Mouse (Mus musculus) hindbrain, embryonic 13.5 days (tissue): Measurements from ENCODE around the gene Thoc7. TPM values are rescaled to one million over a fixed set of nuclear protein-coding genes. Genes with fewer than 3 reads are reported as not detected.

ENCODE experiments used
- ATAC-seq: fragments of 200-750 bp; cut with Nextera tagmentation; 2 replicates; pipeline ENCODE4 v1.8.0; 2017; ENCODE audit warnings: moderate TSS enrichment; ENCODE audit not compliant: low FRiP score
- H3K27ac ChIP-seq: fragments of 300-500 bp; sonication (generic); 2 replicates; pipeline ENCODE4 v1.5.1; 2015; ENCODE audit warnings: inconsistent platforms, mild to moderate bottlenecking, moderate library complexity
- H3K27me3 ChIP-seq: fragments of 300-500 bp; sonication (generic); 2 replicates; pipeline ENCODE4 v1.6.1; 2015; ENCODE audit warnings: mild to moderate bottlenecking, inconsistent platforms
- H3K36me3 ChIP-seq: fragments of 300-500 bp; sonication (generic); 2 replicates; pipeline ENCODE4 v1.6.1; 2015; ENCODE audit warnings: mild to moderate bottlenecking, inconsistent platforms
- H3K4me1 ChIP-seq: fragments of 300-500 bp; sonication (generic); replicated peaks from 2 replicates; pipeline ENCODE4 v1.6.1; 2015; ENCODE audit warnings: inconsistent platforms
- H3K4me2 ChIP-seq: fragments of 300-500 bp; sonication (generic); 2 replicates; pipeline ENCODE4 v1.6.1; 2015; ENCODE audit warnings: inconsistent platforms, mild to moderate bottlenecking, moderate library complexity
- H3K4me3 ChIP-seq: fragments of 300-500 bp; sonication (generic); 2 replicates; pipeline ENCODE4 v1.5.1; 2015; ENCODE audit warnings: mild to moderate bottlenecking, inconsistent platforms
- H3K9ac ChIP-seq: fragments of 300-500 bp; sonication (generic); 2 replicates; pipeline ENCODE4 v1.6.1; 2015; ENCODE audit warnings: mild to moderate bottlenecking, inconsistent platforms
- H3K9me3 ChIP-seq: fragments of 300-500 bp; sonication (generic); 2 replicates; pipeline ENCODE4 v1.6.1; 2016; ENCODE audit warnings: inconsistent platforms
- WGBS: fragments of 180-500 bp; shearing (Covaris S2); methylation state at CpG from one replicate; pipeline ENCODE4 v1.1.7; 2015; 5-methylcytosine and 5-hydroxymethylcytosine counted together
- polyA plus RNA-seq: library from polyadenylated mRNA; unstranded; fragments of >200 nt; fragmentation: Nextera tagmentation; extraction: Ambion mirVana; gene quantifications from 2 replicates; pipeline ENCODE4 v1.2.1, GENCODE M21; 2015

Gene Thoc7
- 204 and 211 TPM in 2 replicates for polyA plus RNA-seq

GRCm38 (mm10) chr14:13961401-13962112 is at the start of gene Thoc7, which contains the start of gene Atxn7:
Thoc7 (minus strand) TSS chr14:13961852.
Atxn7 (plus strand) TSS chr14:13961440.
- no peaks in the 10 kb centered on the region for H3K36me3 ChIP-seq
- peaks cover 27% of the 10 kb centered on the region for H3K4me1 ChIP-seq
- ATAC-seq, result peak; percentile 62
- peak within 1 kb of the TSS; percentile 95 for H3K4me3 ChIP-seq
- H3K4me2 ChIP-seq, result peak within 1 kb of the TSS; percentile 66
- no peaks in the 10 kb centered on the region for H3K9me3 ChIP-seq
- H3K27me3 ChIP-seq, result no peaks in the 10 kb centered on the region
- H3K27ac ChIP-seq, result peak within 1 kb of the TSS; percentile 95
- WGBS, result 4% methylated on average over 21 of the region's 56 CpGs
- H3K9ac ChIP-seq, result peak within 1 kb of the TSS; percentile 99

GRCm38 (mm10) chr14:14009712-14010111 is 48.1 kb upstream of the Thoc7 start:
- no peak overlapping the region for H3K27ac ChIP-seq
- H3K4me3 ChIP-seq, result no peak overlapping the region
- WGBS, result 79% methylated on average over 6 of the region's 6 CpGs
- no peaks in the 10 kb centered on the region for H3K27me3 ChIP-seq
- H3K36me3 ChIP-seq, result no peaks in the 10 kb centered on the region
- H3K9ac ChIP-seq, result no peak overlapping the region
- no peaks in the 10 kb centered on the region for H3K9me3 ChIP-seq
- no peak for ATAC-seq
- H3K4me1 ChIP-seq, result peaks cover 16% of the 10 kb centered on the region
- no peak overlapping the region for H3K4me2 ChIP-seq

- WGBS, result 93% methylated on average over 7 of the region's 7 CpGs
- Histone ChIP-seq H3K4me3 (no peak overlapping the region), H3K4me1 (no peaks in the 10 kb centered on the region), H3K27ac (no peak overlapping the region), H3K4me2 (no peak overlapping the region), H3K9ac (no peak overlapping the region), H3K9me3 (no peaks in the 10 kb centered on the region), H3K36me3 (no peaks in the 10 kb centered on the region), H3K27me3 (no peaks in the 10 kb centered on the region)
- no peak for ATAC-seq
Measured at GRCm38 (mm10) chr14:14002771-14003170, 41.1 kb upstream of the Thoc7 start.

GRCm38 (mm10) chr14:13995206-13996097 is 33.8 kb upstream of the Thoc7 start:
- Histone ChIP-seq H3K4me3 (no peak overlapping the region), H3K9ac (no peak overlapping the region), H3K4me2 (no peak overlapping the region), H3K4me1 (no peaks in the 10 kb centered on the region), H3K9me3 (no peaks in the 10 kb centered on the region), H3K27ac (no peak overlapping the region; the same call in 1 of the 2 replicates), H3K27me3 (no peaks in the 10 kb centered on the region), H3K36me3 (no peaks in the 10 kb centered on the region)
- no peak for ATAC-seq
- 79% methylated on average over 9 of the region's 9 CpGs for WGBS

GRCm38 (mm10) chr14:13990741-13991140 is 29.1 kb upstream of the Thoc7 start:
- H3K36me3 ChIP-seq, result no peaks in the 10 kb centered on the region
- no peaks in the 10 kb centered on the region for H3K27me3 ChIP-seq
- 86% methylated on average over 3 of the region's 3 CpGs for WGBS
- H3K4me2 ChIP-seq, result no peak overlapping the region
- no peaks in the 10 kb centered on the region for H3K9me3 ChIP-seq
- no peak for ATAC-seq
- H3K4me1 ChIP-seq, result no peaks in the 10 kb centered on the region
- H3K27ac ChIP-seq, result no peak overlapping the region
- H3K9ac ChIP-seq, result no peak overlapping the region
- no peak overlapping the region for H3K4me3 ChIP-seq

GRCm38 (mm10) chr14:13988397-13988796 is 26.7 kb upstream of the Thoc7 start:
- H3K4me2 ChIP-seq, result no peak overlapping the region
- no peak for ATAC-seq
- H3K27me3 ChIP-seq, result no peaks in the 10 kb centered on the region
- H3K36me3 ChIP-seq, result no peaks in the 10 kb centered on the region
- no peaks in the 10 kb centered on the region for H3K4me1 ChIP-seq
- no peak overlapping the region for H3K4me3 ChIP-seq
- WGBS, result 76% methylated on average over 2 of the region's 2 CpGs
- H3K27ac ChIP-seq, result no peak overlapping the region
- no peaks in the 10 kb centered on the region for H3K9me3 ChIP-seq
- no peak overlapping the region for H3K9ac ChIP-seq

GRCm38 (mm10) chr14:13982174-13982573 is 20.5 kb upstream of the Thoc7 start:
- Histone ChIP-seq H3K4me3 (no peak overlapping the region), H3K36me3 (no peaks in the 10 kb centered on the region), H3K9ac (no peak overlapping the region), H3K4me2 (no peak overlapping the region), H3K27me3 (no peaks in the 10 kb centered on the region), H3K27ac (no peak overlapping the region), H3K9me3 (no peaks in the 10 kb centered on the region), H3K4me1 (0 out of 2 replicates have a peak, but pooled peaks cover 4% of the 10 kb centered on the region)
- no peak for ATAC-seq
- 59% methylated on average over 2 of the region's 2 CpGs for WGBS

GRCm38 (mm10) chr14:13981286-13981685 is 19.6 kb upstream of the Thoc7 start:
- Histone ChIP-seq H3K27me3 (no peaks in the 10 kb centered on the region), H3K4me1 (0 out of 2 replicates have a peak, but pooled peaks cover 4% of the 10 kb centered on the region), H3K4me2 (no peak overlapping the region), H3K27ac (no peak overlapping the region), H3K36me3 (no peaks in the 10 kb centered on the region), H3K9ac (no peak overlapping the region), H3K9me3 (no peaks in the 10 kb centered on the region), H3K4me3 (no peak overlapping the region)
- no peak for ATAC-seq
- 65% methylated on average over 2 of the region's 2 CpGs for WGBS

- Histone ChIP-seq H3K27ac (no peak overlapping the region), H3K27me3 (no peaks in the 10 kb centered on the region), H3K9me3 (no peaks in the 10 kb centered on the region), H3K4me2 (no peak overlapping the region), H3K4me1 (0 out of 2 replicates have a peak, but pooled peaks cover 4% of the 10 kb centered on the region), H3K9ac (no peak overlapping the region), H3K36me3 (no peaks in the 10 kb centered on the region), H3K4me3 (no peak overlapping the region)
- no peak for ATAC-seq
- 83% methylated on average over 1 of the region's 1 CpGs for WGBS
Measured at GRCm38 (mm10) chr14:13977498-13977897, 15.8 kb upstream of the Thoc7 start.

- 0 out of 2 replicates have a peak, but pooled peaks cover 3% of the 10 kb centered on the region for H3K4me1 ChIP-seq
- H3K27ac ChIP-seq, result peak overlapping the region; percentile 15; the same call in 1 of the 2 replicates
- H3K9ac ChIP-seq, result no peak overlapping the region
- H3K36me3 ChIP-seq, result no peaks in the 10 kb centered on the region
- WGBS, result 55% methylated on average over 6 of the region's 6 CpGs
- no peak overlapping the region for H3K4me2 ChIP-seq
- H3K4me3 ChIP-seq, result no peak overlapping the region
- H3K9me3 ChIP-seq, result no peaks in the 10 kb centered on the region
- ATAC-seq, result no peak
- H3K27me3 ChIP-seq, result no peaks in the 10 kb centered on the region
Measured at GRCm38 (mm10) chr14:13971644-13972234, 10.1 kb upstream of the Thoc7 start.

GRCm38 (mm10) chr14:13970513-13970912 is 8.9 kb upstream of the Thoc7 start:
- Histone ChIP-seq H3K4me1 (0 out of 2 replicates have a peak, but pooled peaks cover 3% of the 10 kb centered on the region), H3K4me2 (no peak overlapping the region), H3K27me3 (no peaks in the 10 kb centered on the region), H3K36me3 (no peaks in the 10 kb centered on the region), H3K4me3 (no peak overlapping the region), H3K9me3 (no peaks in the 10 kb centered on the region), H3K27ac (no peak overlapping the region), H3K9ac (no peak overlapping the region)
- 92% methylated on average over 3 of the region's 3 CpGs for WGBS
- no peak for ATAC-seq

GRCm38 (mm10) chr14:13968476-13968875 is 6.8 kb upstream of the Thoc7 start:
- H3K4me3 ChIP-seq, result no peak overlapping the region
- no peaks in the 10 kb centered on the region for H3K27me3 ChIP-seq
- no peak overlapping the region for H3K9ac ChIP-seq
- H3K9me3 ChIP-seq, result no peaks in the 10 kb centered on the region
- H3K27ac ChIP-seq, result no peak overlapping the region
- no peak for ATAC-seq
- H3K4me1 ChIP-seq, result 0 out of 2 replicates have a peak, but pooled peaks cover 3% of the 10 kb centered on the region
- 87% methylated on average over 5 of the region's 5 CpGs for WGBS
- H3K36me3 ChIP-seq, result no peaks in the 10 kb centered on the region
- no peak overlapping the region for H3K4me2 ChIP-seq
